Mouse (Mus musculus) kidney, postnatal 0 days (tissue): Measurements from ENCODE around the gene A930004D18Rik. TPM values are rescaled to one million over a fixed set of nuclear protein-coding genes. Genes with fewer than 3 reads are reported as not detected.

ENCODE experiments used
- ATAC-seq: fragments of 200-750 bp; cut with Nextera tagmentation; replicated peaks from 2 replicates; pipeline ENCODE4 v1.8.0; 2017; ENCODE audit warnings: low read depth, moderate number of reproducible peaks, moderate TSS enrichment, moderate library complexity; ENCODE audit not compliant: low FRiP score
- DNase-seq: peaks from one replicate; pipeline ENCODE4 v3.0.0-alpha.2; 2016; ENCODE audit warnings: low spot score
- H3K27ac ChIP-seq: fragments of 300-500 bp; sonication (generic); 2 replicates; pipeline ENCODE4 v1.5.1; 2014; ENCODE audit warnings: mild to moderate bottlenecking
- H3K27me3 ChIP-seq: fragments of 300-500 bp; sonication (generic); 2 replicates; pipeline ENCODE4 v1.6.1; 2014; ENCODE audit warnings: low read length, mixed read lengths; ENCODE audit not compliant: insufficient read depth
- H3K36me3 ChIP-seq: fragments of 300-500 bp; sonication (generic); 2 replicates; pipeline ENCODE4 v1.6.1; 2014; ENCODE audit warnings: low read length, mixed read lengths; ENCODE audit not compliant: insufficient read depth
- H3K4me1 ChIP-seq: fragments of 300-500 bp; sonication (generic); replicated peaks from 2 replicates; pipeline ENCODE4 v1.6.1; 2014; ENCODE audit warnings: antibody characterized with exemption, low read length, mixed read lengths; ENCODE audit not compliant: insufficient read depth
- H3K4me2 ChIP-seq: fragments of 300-500 bp; sonication (generic); 2 replicates; pipeline ENCODE4 v1.6.1; 2014; ENCODE audit warnings: mild to moderate bottlenecking, low read length, moderate library complexity, mixed read lengths
- H3K4me3 ChIP-seq: fragments of 300-500 bp; sonication (generic); replicated peaks from 2 replicates; pipeline ENCODE4 v1.5.1; 2014; ENCODE audit warnings: low read depth, low read length
- H3K9ac ChIP-seq: fragments of 300-500 bp; sonication (generic); 2 replicates; pipeline ENCODE4 v1.6.1; 2014; ENCODE audit warnings: low read depth, low read length
- H3K9me3 ChIP-seq: fragments of 300-500 bp; sonication (generic); replicated peaks from 2 replicates; pipeline ENCODE4 v1.6.1; 2016; ENCODE audit warnings: low read length, inconsistent platforms, mixed read lengths
- CTCF ChIP-seq: IDR thresholded peaks from 2 replicates; pipeline ENCODE4 v1.5.1; 2016; ENCODE audit warnings: antibody characterized with exemption, low read depth, mild to moderate bottlenecking, moderate library complexity
- whole genome bisulfite sequencing: fragments of 180-500 bp; shearing (Covaris S2); extraction: QIAGEN DNeasy Blood & Tissue Kit; methylation state at CpG from one replicate; pipeline ENCODE4 v1.1.7; 2014; 5-methylcytosine and 5-hydroxymethylcytosine counted together
- polyA plus RNA-seq: library from polyadenylated mRNA; unstranded; fragments of >200 nt; fragmentation: Nextera tagmentation; extraction: Ambion mirVana; gene quantifications from 2 replicates; pipeline ENCODE4 v1.2.1, GENCODE M21; 2015

Gene A930004D18Rik
- polyA plus RNA-seq, 1 experiment from 2014 or later: 14.9 TPM

- Histone ChIP-seq H3K4me1 (0 out of 2 replicates have a peak, but pooled peaks cover 9% of the 10 kb centered on the region), H3K36me3 (no peaks in the 10 kb centered on the region), H3K27me3 (no peaks in the 10 kb centered on the region), H3K9me3 (no peaks in the 10 kb centered on the region), H3K9ac (peak overlapping the region; percentile 85), H3K4me3 (peak overlapping the region; percentile 57), H3K27ac (peak overlapping the region; percentile 99), H3K4me2 (peak overlapping the region; percentile 84)
- DNase-seq (no peak), ATAC-seq (no peak)
- WGBS: 32% methylated on average over 9 of the region's 9 CpGs
- no peak for TF ChIP-seq CTCF
These were observed 20.7 kb upstream of the A930004D18Rik start for GRCm38 (mm10) chr2:18058146-18058708.

GRCm38 (mm10) chr2:18057336-18058145, 20.0 kb upstream of the A930004D18Rik start:
- peak overlapping the region; percentile 85 for H3K9ac ChIP-seq
- under 1% methylated on average over 48 of the region's 48 CpGs for WGBS
- no peak for ATAC-seq
- H3K4me1 ChIP-seq: 0 out of 2 replicates have a peak, but pooled peaks cover 9% of the 10 kb centered on the region
- no peaks in the 10 kb centered on the region for H3K36me3 ChIP-seq
- peak overlapping the region; percentile 57 for H3K4me3 ChIP-seq
- no peaks in the 10 kb centered on the region for H3K27me3 ChIP-seq
- H3K27ac ChIP-seq: peak overlapping the region; percentile 99
- no peaks in the 10 kb centered on the region for H3K9me3 ChIP-seq
- peak overlapping the region; percentile 84 for H3K4me2 ChIP-seq
- no peak for TF ChIP-seq CTCF
- DNase-seq: peak; percentile 80

GRCm38 (mm10) chr2:18056786-18057255, 19.3 kb upstream of the A930004D18Rik start:
- peak; percentile 98 for ATAC-seq
- Histone ChIP-seq H3K36me3 (no peaks in the 10 kb centered on the region), H3K9me3 (no peaks in the 10 kb centered on the region), H3K4me1 (0 out of 2 replicates have a peak, but pooled peaks cover 9% of the 10 kb centered on the region), H3K4me3 (peak overlapping the region; percentile 57), H3K27ac (peak overlapping the region; percentile 99), H3K27me3 (no peaks in the 10 kb centered on the region), H3K9ac (peak overlapping the region; percentile 85), H3K4me2 (peak overlapping the region; percentile 84)
- no peak for TF ChIP-seq CTCF
- peak; percentile 98 for DNase-seq
- under 1% methylated on average over 38 of the region's 50 CpGs for WGBS

- Histone ChIP-seq H3K36me3 (no peaks in the 10 kb centered on the region), H3K4me3 (peak overlapping the region; percentile 57), H3K9ac (peak overlapping the region; percentile 85), H3K4me1 (0 out of 2 replicates have a peak, but pooled peaks cover 9% of the 10 kb centered on the region), H3K4me2 (peak overlapping the region; percentile 84), H3K9me3 (no peaks in the 10 kb centered on the region), H3K27ac (peak overlapping the region; percentile 99), H3K27me3 (no peaks in the 10 kb centered on the region)
- peak; percentile 93 for ATAC-seq
- peak; percentile 97 for DNase-seq
- TF ChIP-seq CTCF: no peak
- 1% methylated on average over 53 of the region's 66 CpGs for WGBS
These were observed 18.6 kb upstream of the A930004D18Rik start for GRCm38 (mm10) chr2:18055929-18056785.

- TF ChIP-seq CTCF: no peak
- H3K9ac ChIP-seq: peak within 1 kb of the TSS; percentile 85
- peak within 1 kb of the TSS; percentile 84 for H3K4me2 ChIP-seq
- H3K36me3 ChIP-seq: no peaks in the 10 kb centered on the region
- peak within 1 kb of the TSS; percentile 57 for H3K4me3 ChIP-seq
- ATAC-seq (no peak), DNase-seq (peak; percentile 63)
- H3K4me1 ChIP-seq: 0 out of 2 replicates have a peak, but pooled peaks cover 9% of the 10 kb centered on the region
- peak within 1 kb of the TSS; percentile 99 for H3K27ac ChIP-seq
- no peaks in the 10 kb centered on the region for H3K9me3 ChIP-seq
- 10% methylated on average over 20 of the region's 20 CpGs for WGBS
- H3K27me3 ChIP-seq: no peaks in the 10 kb centered on the region
These were observed 17.7 kb upstream of the A930004D18Rik start, which contains the start of gene Mllt10 for GRCm38 (mm10) chr2:18055016-18055928. Gene Mllt10 (plus strand): TSS chr2:18055237.
